Mouse (Mus musculus): ENCODE measurements around the gene Ccdc62.

Ccdc62 gene

DNA sequence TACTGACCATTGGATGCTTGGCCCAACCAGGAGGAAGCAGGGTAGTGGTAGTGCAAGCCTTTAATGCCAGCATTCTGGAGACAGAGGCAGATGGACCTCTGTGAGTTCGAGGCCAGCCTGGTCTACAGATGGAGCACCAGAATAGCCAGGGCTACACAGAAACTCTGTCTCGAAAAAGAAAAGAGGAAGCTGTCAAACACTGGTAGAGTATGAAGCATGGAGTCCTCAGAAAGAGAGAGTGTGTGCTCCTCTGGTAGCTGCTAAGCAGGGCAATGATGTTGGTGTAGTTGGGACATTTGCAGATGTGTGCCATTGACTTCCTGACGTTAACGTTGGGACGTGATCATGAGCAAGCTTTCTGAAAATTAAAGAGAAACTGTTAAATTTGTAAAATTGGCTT lies 8.0 kb downstream of the Ccdc62 start:
- no peak for DNase-seq

DNA sequence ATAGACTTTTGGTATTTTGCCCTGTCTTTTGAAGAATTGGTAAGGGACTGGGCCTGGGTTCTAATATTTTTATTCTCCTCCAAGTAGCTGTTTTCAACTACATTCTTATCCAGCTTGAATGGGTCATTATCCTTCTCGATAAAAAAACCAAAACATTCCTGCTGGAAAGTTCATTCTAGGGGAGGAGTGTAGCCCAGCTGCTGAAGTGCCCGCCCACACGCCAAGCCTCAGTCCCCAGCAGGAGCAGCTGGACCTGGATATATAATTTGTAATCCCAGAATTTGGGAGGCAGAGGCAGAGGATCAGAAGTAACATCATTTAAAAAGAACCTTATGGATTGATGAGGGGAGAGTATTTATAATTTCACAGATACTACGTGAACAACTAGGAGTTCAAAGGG lies 16.1 kb downstream of the Ccdc62 start:
- DNase-seq = no peak

DNA sequence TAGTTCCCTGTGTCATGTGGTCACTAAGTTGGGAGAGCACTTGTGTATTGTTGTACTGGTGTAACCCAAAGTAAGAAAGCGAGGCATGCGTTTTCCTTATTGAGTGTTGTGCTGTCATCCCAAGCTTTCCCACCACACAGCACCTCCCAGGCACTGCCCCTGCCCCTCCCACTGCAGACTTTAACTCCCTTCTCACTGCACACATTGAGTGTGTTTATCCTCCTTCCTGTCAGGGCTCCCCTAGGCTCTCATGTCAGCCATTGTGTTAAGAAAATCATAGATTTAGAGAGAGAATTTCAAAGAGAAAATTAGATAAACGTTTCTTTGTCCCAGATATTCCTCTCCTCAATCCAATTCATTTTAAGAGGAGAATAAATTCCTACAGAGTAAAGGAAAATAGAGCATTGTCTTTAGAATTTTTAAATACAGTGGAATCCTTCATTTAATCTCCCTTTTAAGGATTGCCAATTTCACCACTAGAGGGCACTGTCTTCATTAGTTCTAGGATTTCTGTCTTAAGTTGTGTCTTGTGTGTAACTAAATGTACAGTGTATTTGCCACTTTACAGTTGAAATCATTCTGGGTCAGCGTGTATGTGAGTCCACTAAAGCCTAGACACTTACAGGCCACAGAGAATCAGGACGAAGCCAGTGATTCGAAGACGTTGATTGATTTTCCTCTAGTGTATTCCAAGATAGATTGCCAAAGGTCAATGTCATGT lies 16.7 kb downstream of the Ccdc62 start:
- peak; percentile 20 for DNase-seq

DNA sequence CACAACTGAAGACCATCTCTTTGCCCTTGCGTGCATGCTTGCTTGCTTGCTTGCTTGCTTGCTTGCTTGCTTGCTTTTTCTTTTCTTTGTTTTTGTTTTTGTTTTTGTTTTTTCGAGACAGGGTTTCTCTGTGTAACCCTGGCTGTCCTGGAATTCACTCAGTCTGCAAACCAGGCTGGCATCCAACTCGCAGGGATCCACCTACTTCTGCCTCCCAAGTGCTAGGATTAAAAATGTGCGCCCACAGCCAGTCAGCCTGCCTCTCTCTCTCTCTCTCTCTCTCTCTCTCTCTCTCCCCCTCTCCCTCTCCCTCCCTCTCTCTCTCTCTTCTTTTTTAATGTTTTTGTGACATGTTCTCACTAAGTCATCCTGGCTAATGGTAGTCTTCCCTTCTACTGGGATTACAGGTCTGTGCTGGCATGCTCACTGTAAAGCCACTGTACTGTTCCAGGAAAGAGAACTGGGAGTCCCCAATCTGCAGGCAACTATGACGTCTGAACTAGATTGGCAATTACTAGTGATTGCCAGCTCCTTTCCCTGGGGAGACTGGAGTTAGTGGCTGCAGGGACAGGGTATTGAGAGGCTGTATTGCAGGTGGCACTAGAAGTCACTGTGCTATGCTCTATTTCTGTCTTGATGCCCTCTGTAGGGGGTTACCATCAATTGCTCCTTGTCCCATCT lies 22.0 kb downstream of the Ccdc62 start:
- DNase-seq = no peak

DNA sequence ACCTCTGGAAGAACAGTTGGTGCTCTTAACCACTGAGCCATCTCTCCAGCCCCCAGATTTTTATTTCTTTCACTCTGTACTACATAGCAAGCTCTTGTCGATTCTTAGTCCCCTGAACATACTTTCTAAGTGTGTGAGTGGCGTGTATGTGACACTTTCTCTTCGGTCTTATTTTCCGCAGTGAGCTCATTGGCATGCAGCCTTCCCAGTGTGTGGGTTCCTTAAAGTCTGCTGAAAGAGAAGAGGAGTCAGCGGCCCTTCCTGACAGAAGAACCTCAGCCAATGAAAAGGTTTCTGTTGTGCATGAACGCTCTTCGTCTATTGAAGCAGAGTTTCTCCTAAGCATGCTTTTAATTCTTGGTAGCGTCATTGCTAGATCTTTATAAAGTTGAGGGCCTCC lies 26.7 kb downstream of the Ccdc62 start:
- DNase-seq = no peak

DNA sequence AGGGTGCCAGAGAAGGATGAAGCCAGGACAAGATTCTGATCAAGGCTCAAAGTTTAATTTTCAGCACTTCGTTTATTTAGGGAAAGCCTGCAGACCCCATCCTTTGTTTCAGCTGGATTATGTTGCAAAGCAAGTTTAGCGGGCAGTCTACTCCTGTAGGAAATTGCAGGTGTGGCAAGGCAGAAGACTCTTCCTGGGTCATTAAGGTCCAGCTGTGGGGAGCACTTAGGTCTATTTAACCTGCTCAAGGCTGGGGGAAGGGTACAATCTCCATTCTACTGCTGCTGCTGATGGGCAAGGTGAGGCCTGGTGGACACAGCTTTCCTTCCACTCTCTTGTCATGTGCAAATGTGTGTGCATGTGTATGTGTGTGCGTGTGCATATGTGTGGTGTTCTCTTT lies 28.5 kb downstream of the Ccdc62 start:
- DNase-seq = no peak

DNA sequence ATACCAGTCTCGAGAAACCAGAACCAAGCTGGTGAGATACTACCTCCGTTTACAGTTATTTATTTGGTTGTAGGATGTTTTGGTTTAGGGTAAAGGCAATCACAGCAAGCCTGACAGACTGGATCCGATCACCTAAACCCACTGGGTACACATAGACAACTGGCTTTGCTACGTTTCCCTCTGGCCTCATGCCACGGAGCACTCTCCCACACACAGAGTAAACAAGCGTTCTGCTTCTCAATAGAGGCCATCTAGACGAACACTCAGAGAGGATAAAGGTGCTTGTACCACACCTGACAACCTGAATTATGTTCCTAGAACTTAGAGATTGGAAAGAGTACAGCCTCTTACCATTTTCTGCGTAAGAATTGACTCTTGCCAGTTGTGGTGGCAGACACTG lies 29.6 kb downstream of the Ccdc62 start:
- no peak for DNase-seq

DNA sequence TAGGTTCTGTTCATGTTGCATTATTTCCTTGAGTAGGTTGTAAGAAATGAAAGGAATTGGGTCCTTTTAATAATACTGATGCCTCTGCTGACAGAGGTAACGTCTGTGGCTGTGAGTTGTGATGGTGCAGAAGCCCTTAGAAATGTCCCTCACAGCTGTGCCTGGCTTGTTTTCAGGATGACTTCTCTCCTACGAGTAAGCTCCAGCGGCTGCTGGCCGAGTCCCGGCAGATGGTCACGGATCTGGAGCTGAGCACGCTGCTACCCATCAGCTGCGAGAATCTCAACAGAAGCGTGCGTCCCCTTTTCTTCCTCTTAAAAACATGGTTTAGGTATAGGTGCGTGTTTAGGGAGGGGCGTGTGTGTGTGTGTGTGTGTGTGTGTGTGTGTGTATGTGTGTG lies 30.6 kb downstream of the Ccdc62 start:
- no peak for DNase-seq

DNA sequence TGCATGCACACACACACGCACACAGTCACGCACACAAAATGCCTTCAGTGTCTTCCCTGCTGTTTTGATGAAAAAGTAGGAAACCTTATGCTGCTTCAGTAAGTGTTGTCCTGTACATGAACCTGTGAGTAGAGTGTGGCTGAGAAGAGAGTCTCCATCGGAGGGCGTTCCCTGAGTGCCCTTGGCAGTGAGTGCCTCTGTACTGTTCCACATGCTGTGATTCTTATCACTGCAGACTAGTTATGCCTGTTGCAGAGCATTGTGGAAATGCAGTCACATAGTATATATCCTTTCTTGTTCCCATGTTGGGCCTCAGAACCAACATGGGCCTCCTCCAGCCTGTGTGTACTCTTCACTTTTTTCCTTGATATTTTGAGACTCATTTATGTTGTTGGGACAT lies 33.7 kb downstream of the Ccdc62 start:
- DNase-seq = no peak

DNA sequence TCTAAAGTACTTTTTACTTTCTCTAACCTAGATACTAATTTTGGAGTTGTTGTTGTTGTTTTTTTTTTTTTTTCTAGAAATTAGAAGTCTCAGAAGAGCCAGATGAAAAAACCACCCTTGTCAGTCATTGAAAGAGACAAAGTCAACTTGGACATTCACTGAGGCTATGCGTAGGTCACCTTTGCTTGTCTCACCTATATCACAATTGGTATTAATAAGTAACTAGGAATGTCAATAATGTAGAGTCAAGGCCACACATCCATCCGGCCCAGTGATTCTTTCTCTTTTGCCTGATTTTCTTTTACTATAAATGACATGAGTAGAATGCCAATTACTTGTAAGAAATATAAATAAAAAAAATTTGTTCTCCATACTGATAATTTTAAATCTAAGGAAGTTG lies 36.3 kb downstream of the Ccdc62 start:
- no peak for DNase-seq

DNA sequence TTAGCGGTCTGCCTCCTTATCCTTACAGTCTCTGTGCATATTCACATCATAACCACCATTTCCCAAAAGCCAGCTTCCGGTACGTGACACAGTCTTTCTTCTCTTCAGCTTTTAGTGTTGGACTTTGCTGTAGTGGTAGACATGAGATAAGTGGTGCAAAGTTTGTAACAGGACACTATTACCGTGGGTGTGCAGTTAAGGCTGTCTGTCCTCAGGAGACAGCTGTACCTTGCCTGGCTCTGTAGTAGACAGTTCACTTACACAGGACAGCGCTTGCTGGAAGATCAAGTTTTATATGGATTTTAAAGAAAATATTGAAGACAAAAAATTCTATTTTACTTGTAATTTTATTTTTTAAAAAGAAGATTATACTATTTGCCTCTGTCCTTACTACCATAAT lies 38.0 kb downstream of the Ccdc62 start:
- no peak for DNase-seq

DNA sequence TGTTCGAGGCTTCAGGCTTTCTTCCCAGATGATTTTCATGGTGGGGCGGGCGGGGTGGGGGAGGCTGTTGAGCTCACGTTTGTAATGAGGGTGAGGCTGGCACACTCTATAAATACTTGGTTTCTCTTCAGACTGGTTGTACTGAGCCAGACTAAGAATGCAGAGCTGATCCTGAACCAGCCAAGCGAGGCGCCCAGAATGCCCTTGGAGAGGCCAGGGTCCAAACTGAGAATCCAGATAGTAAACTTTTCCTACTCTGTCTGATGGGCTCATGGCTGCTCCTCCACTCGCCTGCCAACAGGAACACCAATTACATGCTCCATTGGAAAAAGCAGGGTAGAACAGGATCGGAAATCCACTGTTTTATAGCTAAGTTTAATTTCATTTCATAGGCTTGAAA lies 38.7 kb downstream of the Ccdc62 start:
- DNase-seq = peak; percentile 58

DNA sequence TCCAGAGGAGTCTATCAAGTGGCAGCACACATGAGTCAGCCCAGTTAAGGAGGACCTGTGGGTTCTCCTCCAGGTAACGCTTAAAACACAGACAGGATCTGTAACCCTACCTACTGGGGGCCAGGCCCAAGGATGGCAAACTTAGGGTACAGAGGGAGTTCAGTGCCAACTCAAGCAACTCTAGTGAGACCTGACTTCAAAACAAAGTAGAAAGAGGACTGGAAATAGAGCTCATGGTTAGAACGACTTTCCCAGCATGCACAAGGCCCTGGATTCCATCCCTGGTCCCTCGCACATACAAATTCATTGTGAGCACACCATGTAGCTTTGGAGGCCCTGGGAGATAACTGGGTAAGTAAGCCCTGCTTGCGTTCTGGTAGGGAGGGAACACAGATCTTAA lies 40.1 kb downstream of the Ccdc62 start:
- DNase-seq = no peak

DNA sequence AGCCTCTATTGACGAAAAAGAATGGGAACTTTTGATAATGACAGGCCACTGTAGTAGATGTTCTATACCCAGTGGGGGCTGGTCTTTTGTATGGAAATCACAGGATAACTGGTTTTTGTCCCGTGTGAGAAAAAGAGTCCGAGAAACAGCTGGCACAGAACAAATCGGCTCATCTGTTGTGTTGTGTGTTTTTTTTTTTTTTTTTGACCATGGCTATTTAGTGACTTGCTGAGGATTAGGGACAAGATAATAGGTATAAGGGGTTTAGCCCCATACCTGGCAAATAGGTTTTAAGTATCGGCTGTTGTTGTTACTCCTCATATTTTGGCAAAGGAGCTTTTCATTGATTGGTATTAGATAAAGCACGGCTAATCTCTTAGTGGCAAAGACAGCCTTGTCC lies 42.0 kb downstream of the Ccdc62 start:
- DNase-seq = no peak

DNA sequence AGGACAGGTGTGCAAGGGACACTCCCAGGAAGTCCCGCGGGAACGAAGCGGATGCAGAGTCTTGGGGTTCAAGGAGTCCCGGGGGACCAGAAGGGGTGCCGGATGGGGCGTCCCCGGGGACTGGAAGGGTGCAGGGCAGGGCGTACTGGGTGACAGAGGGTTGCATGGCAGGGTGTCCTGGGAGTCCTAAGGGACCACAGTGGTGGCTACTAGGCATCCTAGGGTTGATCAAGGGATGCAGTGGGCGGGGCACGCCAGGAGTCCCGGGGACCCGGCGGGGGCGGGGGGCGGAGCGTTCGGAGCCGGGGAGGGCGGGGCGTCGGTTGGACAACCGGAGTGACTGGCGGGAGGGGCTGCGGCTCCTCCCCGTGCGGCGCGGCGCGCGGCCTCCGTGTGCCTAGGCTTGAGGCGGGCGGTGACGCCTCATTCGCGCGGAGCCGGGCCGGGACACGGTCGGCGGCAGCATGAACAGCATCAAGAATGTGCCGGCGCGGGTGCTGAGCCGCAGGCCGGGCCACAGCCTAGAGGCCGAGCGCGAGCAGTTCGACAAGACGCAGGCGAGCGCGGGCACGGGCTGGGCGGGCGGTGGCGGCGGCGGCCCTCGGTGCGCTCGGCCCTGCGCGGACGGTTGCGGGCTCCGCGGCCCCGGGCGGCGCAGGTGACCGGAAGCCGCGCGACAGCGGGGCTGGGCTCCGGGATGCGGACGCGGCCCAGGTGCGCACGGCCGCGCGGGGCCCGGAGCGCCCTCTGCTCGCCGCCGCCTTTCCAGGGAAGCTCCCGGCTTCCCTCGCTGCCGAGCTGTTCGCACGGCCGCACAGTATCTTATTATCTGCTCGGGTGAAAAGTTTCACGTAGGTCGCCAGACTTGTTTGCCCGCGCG lies 43.1 kb downstream of the Ccdc62 start, which contains the start of gene Hip1r:
Gene Hip1r, plus strand, starts transcription at position 330 of the 880 bp plus-strand sequence.
- peak; percentile 88 for DNase-seq

DNA sequence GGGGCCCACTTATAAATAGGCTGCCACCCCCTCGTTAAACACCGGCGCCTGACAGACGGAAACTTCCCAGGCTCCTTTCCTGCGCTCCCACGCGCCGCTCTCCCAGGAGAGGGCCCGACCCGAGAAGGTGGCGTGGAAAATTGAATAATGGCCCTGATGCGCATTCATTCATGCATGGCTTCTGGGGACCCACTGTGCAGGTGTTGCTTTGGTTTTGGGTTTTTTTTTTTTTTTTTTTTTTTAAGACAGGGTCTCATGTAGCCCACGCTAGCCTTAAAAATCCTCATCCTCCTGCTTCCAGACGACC lies 43.7 kb downstream of the Ccdc62 start:
- DNase-seq = peak; percentile 55

DNA sequence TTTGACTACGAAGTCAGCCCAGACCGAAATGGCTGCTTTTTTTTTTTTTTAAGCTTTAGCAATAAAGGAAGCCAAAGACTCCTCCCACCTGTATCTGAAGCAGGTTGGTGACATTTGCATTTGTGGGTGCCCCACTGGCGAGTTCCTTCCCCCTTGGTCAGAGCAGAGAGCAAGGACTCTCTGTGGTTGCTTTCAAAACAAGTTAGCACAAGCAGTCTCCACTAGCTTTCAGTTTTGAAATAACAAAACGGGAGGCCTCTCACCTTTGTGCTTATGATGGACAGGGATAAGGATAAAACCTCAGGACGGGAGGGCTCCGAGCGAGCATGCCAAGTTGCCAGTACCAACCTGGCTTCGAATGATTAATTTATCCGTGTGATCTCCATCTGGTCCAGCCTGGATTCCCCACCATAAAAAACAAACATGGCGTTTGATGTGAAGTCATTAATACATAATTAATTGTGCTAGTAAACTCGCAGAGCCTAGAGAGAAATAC lies 44.2 kb downstream of the Ccdc62 start:
- DNase-seq = peak; percentile 44

DNA sequence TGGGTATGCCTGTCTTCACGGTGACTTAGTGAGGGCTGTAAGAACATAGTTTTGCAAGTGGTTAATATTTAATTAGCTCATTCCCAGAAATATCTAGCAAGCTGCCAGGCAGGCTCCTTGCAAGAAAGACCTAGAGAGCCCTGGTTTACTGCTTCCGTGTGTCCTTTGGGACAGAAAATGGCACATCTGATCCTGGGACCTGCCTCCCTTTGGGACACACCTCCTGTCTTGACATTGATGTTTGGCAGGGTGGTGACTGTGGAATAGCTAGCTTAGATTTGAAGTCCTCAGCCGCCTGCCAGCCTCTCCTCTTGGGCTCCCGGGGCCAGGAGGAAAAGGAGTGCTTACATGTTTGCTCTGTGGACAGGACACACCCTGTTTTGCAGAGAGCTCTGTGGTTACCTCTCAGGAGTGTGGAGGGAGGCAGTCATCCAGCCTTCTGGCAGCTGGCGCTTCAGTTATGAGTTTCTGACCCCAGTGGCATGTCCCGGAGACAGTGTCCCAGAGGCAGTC lies 45.2 kb downstream of the Ccdc62 start:
- peak; percentile 73 for DNase-seq

DNA sequence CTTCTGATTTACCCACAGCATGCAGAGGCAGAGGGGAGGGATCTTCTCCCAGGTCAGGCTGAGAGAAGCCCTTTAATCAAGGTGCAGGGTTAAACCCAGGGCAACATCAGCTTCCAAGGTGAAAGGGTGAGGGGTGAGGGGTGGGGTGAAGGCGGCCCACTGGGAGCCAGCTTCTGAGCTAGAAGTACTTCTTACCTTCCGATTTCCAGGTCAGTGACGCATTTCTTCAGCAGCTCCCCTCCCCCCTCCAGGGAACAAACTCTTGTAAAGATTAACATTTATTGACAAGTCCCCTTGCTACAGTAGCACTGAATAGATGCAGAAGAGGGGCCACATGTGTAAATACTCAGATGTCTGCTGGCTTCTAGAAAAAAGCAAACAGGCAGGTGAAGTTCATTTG lies 46.8 kb downstream of the Ccdc62 start:
- no peak for DNase-seq

DNA sequence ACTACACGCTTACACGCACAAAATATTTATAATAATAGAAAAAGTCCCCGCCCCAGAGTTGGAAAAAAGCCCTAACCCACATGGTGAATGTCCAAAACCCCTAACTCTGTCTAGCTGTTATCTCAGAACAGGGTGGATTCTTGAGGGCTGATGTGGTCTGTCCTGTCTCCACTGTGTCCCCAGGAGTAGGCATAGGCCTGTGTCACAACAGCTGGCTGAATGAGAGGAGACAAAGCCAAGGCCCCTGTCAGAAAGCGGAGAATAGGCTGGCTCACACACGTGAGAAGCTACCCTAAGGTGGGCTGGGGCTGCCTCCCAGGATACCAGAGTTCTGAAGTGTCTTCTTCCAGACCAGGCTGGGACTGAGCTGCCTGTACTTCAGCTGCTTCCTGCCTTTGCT lies 47.7 kb downstream of the Ccdc62 start:
- no peak for DNase-seq

DNA sequence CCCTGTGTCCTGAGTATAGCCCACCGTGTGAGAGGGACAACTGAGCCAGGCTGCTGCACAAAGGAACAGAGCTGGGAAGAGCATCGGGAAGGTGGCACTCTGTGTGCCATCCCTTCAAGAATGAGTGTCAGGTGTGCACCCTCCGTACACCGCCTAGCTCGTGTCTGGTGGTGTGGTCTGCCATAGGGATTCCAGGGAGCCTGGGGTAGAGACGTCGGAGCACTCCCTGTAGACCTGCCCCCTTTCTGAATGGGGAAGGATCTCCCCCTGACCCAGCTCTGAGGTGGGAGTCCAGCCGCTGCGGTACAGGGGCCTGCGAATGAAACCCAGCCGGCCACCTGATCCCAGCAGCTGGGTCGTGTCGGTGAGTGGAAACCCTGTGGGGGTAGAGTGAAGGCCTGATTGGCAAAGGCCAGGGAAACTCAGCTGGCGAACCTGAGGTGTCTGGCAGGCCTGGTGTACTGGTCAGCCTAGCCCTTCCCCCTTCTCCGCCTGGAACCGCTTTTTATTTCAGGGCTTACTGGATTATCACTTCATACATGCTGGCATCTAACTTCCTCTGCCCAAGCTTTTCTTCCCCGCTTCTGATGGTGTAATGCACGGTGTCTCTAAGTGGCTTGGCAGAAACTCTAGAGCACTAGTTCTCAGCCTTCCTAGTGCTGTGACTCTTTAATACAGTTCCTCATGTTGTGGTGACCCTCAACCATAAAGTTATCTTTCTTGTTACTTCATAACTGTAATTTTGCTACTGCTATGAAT lies 48.9 kb downstream of the Ccdc62 start:
- no peak for DNase-seq

DNA sequence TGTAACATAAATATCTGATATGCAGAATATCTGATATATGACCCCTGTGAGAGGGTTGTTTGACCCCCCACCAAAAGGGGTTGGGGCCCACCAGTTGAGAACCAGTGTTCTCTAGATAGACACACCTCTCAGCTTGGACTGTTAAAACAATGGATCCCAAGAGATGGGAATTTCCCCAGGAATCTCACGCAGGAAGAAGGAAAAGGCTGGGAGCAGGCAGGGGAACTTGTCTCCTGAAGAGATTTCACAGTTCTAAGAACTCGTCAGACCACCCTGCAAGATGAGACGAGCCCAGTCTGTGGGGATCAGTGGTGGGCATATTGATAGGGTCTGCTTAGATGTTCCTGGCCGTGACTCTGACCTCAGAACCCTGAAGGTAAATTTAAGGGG lies 49.5 kb downstream of the Ccdc62 start:
- DNase-seq = no peak

Measured in kidney, adult 18-20 months (tissue).